Comparison of ENCODE assay signal across 11 mouse cellular contexts in the genomic region with DNA sequence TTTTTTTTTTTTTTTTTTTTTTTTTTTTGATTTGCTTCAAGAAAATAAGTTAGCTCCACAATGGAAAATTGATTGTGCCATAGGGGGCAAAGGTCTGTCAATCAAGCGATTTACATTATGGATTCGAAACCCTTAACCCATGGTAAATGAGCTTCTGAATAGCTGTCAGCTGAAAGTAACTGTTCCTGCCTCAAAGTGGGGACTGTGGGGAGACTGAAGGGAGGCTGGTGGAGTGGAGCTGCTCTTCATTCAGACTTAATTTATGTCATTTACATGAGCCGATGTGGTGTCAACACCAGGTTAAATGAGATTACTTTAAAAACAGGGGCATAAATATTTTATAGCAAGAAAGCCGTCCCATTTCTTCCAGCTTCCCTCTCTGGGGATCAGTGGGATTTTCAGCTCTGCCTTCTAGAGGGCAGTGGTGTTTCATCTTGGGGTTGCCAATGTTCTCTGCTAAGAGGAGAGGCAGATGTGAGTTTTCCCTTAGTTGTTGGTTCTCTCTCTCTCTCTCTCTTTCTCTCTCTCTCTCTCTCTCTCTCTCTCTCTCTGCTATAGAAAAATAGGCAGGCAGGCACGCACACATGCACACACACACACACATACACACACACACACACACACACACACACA. TPM values are rescaled to one million over a fixed set of nuclear protein-coding genes. Genes with fewer than 3 reads are reported as not detected.
DNase-seq lines count a peak whose midpoint lies in the region; ATAC-seq and TF ChIP-seq lines count a peak whose summit lies in the region.
"Had no signal": no experiment of that assay in that cellular context is flagged by ENCODE, and none has a peak within 500 bp of the region (broad histone marks: within the 10 kb centered on the region; RNA-seq: fewer than 3 reads in every experiment).

No protein-coding gene starts in this region.

- H3K27ac ChIP-seq in kidney, postnatal 0 days, result no peak overlapping the region
- H3K27ac ChIP-seq in midbrain, embryonic 13.5 days, result no peak overlapping the region
- no peak overlapping the region for H3K27ac ChIP-seq in thymus, adult 2 months (ENCODE audit: control insufficient read depth, insufficient read depth, low read length)
- H3K27ac ChIP-seq: heart, embryonic 13.5 days; limb, embryonic 15.5 days had no signal

- H3K4me2 ChIP-seq in kidney, postnatal 0 days (ENCODE audit: low read length), result no peak overlapping the region
- H3K4me2 ChIP-seq in midbrain, embryonic 13.5 days (replicated peaks), result no peak overlapping the region
- H3K4me2 ChIP-seq: heart, embryonic 13.5 days; limb, embryonic 15.5 days had no signal

- no peak for TF ChIP-seq POLR2A in brain, embryonic 14.5 days (IDR thresholded peaks at IDR 0.05; ENCODE audit: borderline replicate concordance, extremely low read depth, insufficient read depth, insufficient read length, poor library complexity, severe bottlenecking)
- no peak for TF ChIP-seq POLR2A in thymus, adult 2 months (IDR thresholded peaks at IDR 0.05; ENCODE audit: control insufficient read depth, extremely low read depth, insufficient read depth, low read length, poor library complexity)

- H3K4me3 ChIP-seq in kidney, postnatal 0 days (replicated peaks; ENCODE audit: low read depth, low read length), result no peak overlapping the region
- no peak overlapping the region for H3K4me3 ChIP-seq in midbrain, embryonic 13.5 days (replicated peaks)
- no peak overlapping the region for H3K4me3 ChIP-seq in thymus, adult 2 months (ENCODE audit: control insufficient read depth, insufficient read depth, low read length)
- H3K4me3 ChIP-seq: heart, embryonic 13.5 days; limb, embryonic 15.5 days had no signal

- H3K27me3 ChIP-seq in kidney, postnatal 0 days (ENCODE audit: insufficient read depth, low read length), result no peaks in the 10 kb centered on the region
- H3K27me3 ChIP-seq in midbrain, embryonic 13.5 days, result no peaks in the 10 kb centered on the region
- H3K27me3 ChIP-seq in thymus, adult 2 months (ENCODE audit: control insufficient read depth, insufficient read depth, low read length), result no peaks in the 10 kb centered on the region
- H3K27me3 ChIP-seq: limb, embryonic 15.5 days had no signal

- ATAC-seq in kidney, postnatal 0 days (replicated peaks; ENCODE audit: low FRiP score, low read depth), result no peak
- ATAC-seq in midbrain, embryonic 13.5 days, result peak; percentile 71

- H3K9me3 ChIP-seq in kidney, postnatal 0 days (replicated peaks; ENCODE audit: low read length), result no peaks in the 10 kb centered on the region
- H3K9me3 ChIP-seq in midbrain, embryonic 13.5 days, result no peaks in the 10 kb centered on the region
- H3K9me3 ChIP-seq: heart, embryonic 13.5 days; limb, embryonic 15.5 days had no signal

- peak; percentile 20 for DNase-seq in cerebellum, postnatal 10 days
- no peak for DNase-seq in cerebellum, postnatal 36 days
- peak; percentile 76 for DNase-seq in kidney, postnatal 0 days (ENCODE audit: low spot score)
- DNase-seq in kidney, adult 11 months, result no peak
- DNase-seq in brain, embryonic 14.5 days (ENCODE audit: low read depth), result peak; percentile 80
- DNase-seq in left cerebral cortex, adult 9 months (ENCODE audit: low spot score in 2 of 2), result no peak
- DNase-seq in thymus, adult 2 months, result no peak

- peak; percentile 66 for TF ChIP-seq CTCF in kidney, postnatal 0 days (IDR thresholded peaks at IDR 0.05; ENCODE audit: low read depth)
- TF ChIP-seq CTCF in brain, embryonic 14.5 days (IDR thresholded peaks at IDR 0.05; ENCODE audit: borderline replicate concordance, extremely low read depth, insufficient read depth, insufficient read length), result peak; percentile 58; the same call in 1 of the 2 replicates
- no peak for TF ChIP-seq CTCF in thymus, adult 2 months (IDR thresholded peaks at IDR 0.05; ENCODE audit: borderline replicate concordance, control insufficient read depth, extremely low read depth, insufficient read depth, low read length, poor library complexity)

- H3K9ac ChIP-seq in kidney, postnatal 0 days (ENCODE audit: low read depth, low read length), result no peak overlapping the region
- H3K9ac ChIP-seq in midbrain, embryonic 13.5 days (replicated peaks), result no peak overlapping the region
- H3K9ac ChIP-seq: heart, embryonic 13.5 days; limb, embryonic 15.5 days had no signal

- WGBS in kidney, postnatal 0 days, result 53% methylated on average over 5 of the region's 5 CpGs
- 50% methylated on average over 5 of the region's 5 CpGs for WGBS in midbrain, embryonic 13.5 days
- WGBS in thymus, adult 2 months, result 81% methylated on average over 5 of the region's 5 CpGs

- H3K36me3 ChIP-seq in kidney, postnatal 0 days (ENCODE audit: insufficient read depth, low read length), result no peaks in the 10 kb centered on the region
- peaks cover 39% of the 10 kb centered on the region for H3K36me3 ChIP-seq in midbrain, embryonic 13.5 days
- H3K36me3 ChIP-seq in thymus, adult 2 months (ENCODE audit: control insufficient read depth, insufficient read depth, low read length), result no peaks in the 10 kb centered on the region
- H3K36me3 ChIP-seq: heart, embryonic 13.5 days; limb, embryonic 15.5 days had no signal

- no peaks in the 10 kb centered on the region for H3K4me1 ChIP-seq in kidney, postnatal 0 days (replicated peaks; ENCODE audit: insufficient read depth, low read length)
- H3K4me1 ChIP-seq in midbrain, embryonic 13.5 days (replicated peaks), result peaks cover 2% of the 10 kb centered on the region; the same call in 1 of the 2 replicates
- no peaks in the 10 kb centered on the region for H3K4me1 ChIP-seq in thymus, adult 2 months (replicated peaks; ENCODE audit: control insufficient read depth, insufficient read depth, low read length)
- H3K4me1 ChIP-seq: limb, embryonic 15.5 days had no signal

RNA-seq across cellular contexts. Expression of a gene that starts 45.1 kb away (rescaled TPM):
- not detected in 2 replicates for polyA plus RNA-seq in kidney, postnatal 0 days (2015; fragmentation: Nextera tagmentation; extraction: Ambion mirVana)
- polyA plus RNA-seq in brain, embryonic 14.5 days (2012; rRNA removed), result not detected in 2 replicates
- not detected in 2 replicates for polyA plus RNA-seq in midbrain, embryonic 13.5 days (2015; fragmentation: Nextera tagmentation; extraction: Ambion mirVana)
- polyA plus RNA-seq in thymus, adult 2 months (2012; rRNA removed), result not detected in 2 replicates
- polyA plus RNA-seq: C2C12; heart, embryonic 13.5 days; limb, embryonic 15.5 days had no signal

Comparison
In these comparisons a context has a peak if more than half of its experiments do, and no peak if none do; other contexts are left out.
1. DNase-seq: peak in cerebellum, postnatal 10 days (2 of 2), kidney, postnatal 0 days (single experiment) and brain, embryonic 14.5 days (single experiment); none in cerebellum, postnatal 36 days (0 of 2), kidney, adult 11 months (single experiment), left cerebral cortex, adult 9 months (0 of 2) and thymus, adult 2 months (single experiment).